Mouse (Mus musculus) kidney, adult 2 months (tissue): ENCODE measurements around the gene Ddah2. TPM values are rescaled to one million over a fixed set of nuclear protein-coding genes. Genes with fewer than 3 reads are reported as not detected.

ENCODE experiments used
- DNase-seq: peaks from one replicate; pipeline ENCODE4 v3.0.0; 2021
- H3K27ac ChIP-seq: fragments of 200-500 bp; 2 replicates; pipeline ENCODE4 v1.5.1; 2012; ENCODE audit warnings: low read depth, low read length, control low read depth, inconsistent platforms; ENCODE audit not compliant: insufficient read depth
- H3K27me3 ChIP-seq: fragments of 200-500 bp; replicated peaks from 2 replicates; pipeline ENCODE4 v1.6.1; 2012; ENCODE audit warnings: mild to moderate bottlenecking, moderate library complexity, low read length, inconsistent platforms; ENCODE audit not compliant: control insufficient read depth, insufficient read depth
- H3K36me3 ChIP-seq: fragments of 200-500 bp; 2 replicates; pipeline ENCODE4 v1.6.1; 2012; ENCODE audit warnings: mild to moderate bottlenecking, moderate library complexity, low read length, inconsistent platforms; ENCODE audit not compliant: control insufficient read depth, insufficient read depth
- H3K4me1 ChIP-seq: fragments of 200-500 bp; 2 replicates; pipeline ENCODE4 v1.6.1; 2011; ENCODE audit warnings: low read length; ENCODE audit not compliant: control insufficient read depth, insufficient read depth
- H3K4me3 ChIP-seq: fragments of 200-500 bp; 2 replicates; pipeline ENCODE4 v1.5.1; 2011; ENCODE audit warnings: mild to moderate bottlenecking, low read depth, low read length, control low read depth; ENCODE audit not compliant: insufficient read depth
- CTCF ChIP-seq: fragments of 200-500 bp; conservative IDR thresholded peaks from 2 replicates; pipeline ENCODE4 v1.5.1; 2011; ENCODE audit warnings: low read depth, mild to moderate bottlenecking, control low read depth, low read length, moderate library complexity, mixed read lengths; ENCODE audit not compliant: insufficient read depth, insufficient read length
- POLR2A ChIP-seq: fragments of 200-500 bp; IDR thresholded peaks from one replicate; pipeline ENCODE4 v1.6.1; 2011; ENCODE audit warnings: low read depth, low read length, control low read depth
- WGBS: fragments of 180-500 bp; shearing (Covaris S2); methylation state at CpG from one replicate; pipeline ENCODE4 v1.1.7; 2018; 5-methylcytosine and 5-hydroxymethylcytosine counted together
- polyA plus RNA-seq: library from polyadenylated mRNA; depleted of rRNA; stranded (reverse); fragments of >200 nt; gene quantifications from 2 replicates; pipeline ENCODE4 v1.2.3, GENCODE M21; 2012

The Ddah2 gene
- polyA plus RNA-seq, 1 experiment: 37.7 TPM

DNA sequence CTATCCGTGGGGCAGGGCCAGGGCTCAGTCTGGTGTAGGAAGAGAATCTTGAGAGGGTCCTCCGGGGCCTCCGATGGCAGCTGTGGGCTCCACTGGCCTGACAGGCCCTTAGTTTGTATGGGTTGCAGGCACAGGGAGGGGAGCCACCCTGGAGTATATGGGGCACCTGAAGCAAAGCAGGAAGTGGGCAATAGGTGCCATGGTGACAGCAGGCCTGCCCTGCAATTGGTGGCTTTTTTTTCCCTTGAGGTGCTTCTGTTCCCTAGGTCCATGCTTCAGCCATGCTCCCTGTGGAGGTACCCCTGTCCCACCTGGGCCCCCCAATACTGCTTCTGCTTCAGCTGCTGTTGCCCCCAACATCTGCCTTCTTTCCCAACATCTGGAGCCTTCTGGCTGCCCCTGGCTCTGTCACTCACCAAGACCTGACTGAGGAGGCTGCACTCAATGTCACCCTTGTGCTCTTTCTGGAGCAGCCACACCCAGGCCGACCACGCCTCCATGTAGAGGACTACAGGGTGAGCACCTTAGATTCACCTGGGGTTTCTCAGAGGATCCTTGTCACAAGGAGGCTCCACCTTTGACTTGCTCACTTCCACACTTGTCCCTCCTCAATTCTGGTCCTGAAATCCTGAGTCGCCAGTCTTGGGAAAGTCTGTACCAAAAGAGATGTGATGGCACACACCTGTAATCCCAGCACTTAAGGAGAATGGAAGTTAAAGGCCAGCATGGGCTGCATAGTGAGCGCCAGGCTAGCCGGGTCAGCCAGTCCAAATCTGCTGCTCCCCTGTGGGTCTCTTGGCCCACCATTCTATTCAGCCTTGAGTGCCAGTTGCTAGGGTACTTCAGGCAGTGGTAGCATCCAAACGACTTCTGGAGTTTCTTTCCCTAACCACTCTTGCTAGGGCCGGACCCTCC, 41.8 kb upstream of the Ddah2 start:
- Histone ChIP-seq H3K36me3 (no peaks in the 10 kb centered on the region), H3K27ac (no peak overlapping the region), H3K4me1 (no peaks in the 10 kb centered on the region), H3K4me3 (no peak overlapping the region), H3K27me3 (no peaks in the 10 kb centered on the region)
- 79% methylated on average over 10 of the region's 10 CpGs for WGBS
- TF ChIP-seq CTCF: no peak
- TF ChIP-seq POLR2A: no peak
- no peak for DNase-seq

DNA sequence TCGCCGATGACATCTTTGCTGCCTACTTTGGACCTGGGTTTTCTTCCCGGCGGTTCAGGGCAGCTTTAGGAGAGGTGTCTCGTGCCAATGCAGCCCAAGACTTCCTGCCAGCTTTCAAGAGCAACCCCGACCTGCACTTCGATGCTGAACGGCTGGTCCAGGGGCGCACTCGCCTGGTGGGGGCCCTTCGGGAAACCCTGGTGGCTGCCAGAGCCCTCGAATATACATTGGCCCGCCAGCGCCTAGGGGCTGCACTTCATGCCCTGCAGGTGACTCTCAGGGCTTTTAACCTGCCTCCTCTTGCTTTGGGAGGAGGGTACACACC, 41.2 kb upstream of the Ddah2 start:
- H3K36me3 ChIP-seq: no peaks in the 10 kb centered on the region
- no peak overlapping the region for H3K4me3 ChIP-seq
- H3K4me1 ChIP-seq: no peaks in the 10 kb centered on the region
- WGBS: 76% methylated on average over 14 of the region's 14 CpGs
- TF ChIP-seq CTCF (no peak), POLR2A (no peak)
- no peak for DNase-seq
- no peak overlapping the region for H3K27ac ChIP-seq
- no peaks in the 10 kb centered on the region for H3K27me3 ChIP-seq

DNA sequence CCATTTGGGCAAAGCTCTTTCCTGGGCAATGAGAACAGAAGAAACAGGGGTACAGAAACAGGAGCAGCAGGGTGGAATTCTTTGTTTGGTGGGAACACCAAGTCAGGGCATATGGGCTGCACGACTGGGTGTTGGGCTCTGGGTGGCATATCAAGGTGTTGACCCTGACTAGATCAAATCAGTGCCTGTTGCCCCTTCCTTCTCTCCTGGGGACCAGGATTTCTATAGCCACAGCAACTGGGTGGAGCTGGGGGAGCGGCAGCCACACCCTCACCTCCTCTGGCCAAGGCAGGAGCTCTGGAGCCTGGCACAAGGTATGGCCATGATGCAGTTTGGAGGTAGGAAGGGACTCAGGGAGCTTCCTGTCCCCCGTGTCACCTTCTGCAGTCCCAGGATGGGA, 40.7 kb upstream of the Ddah2 start:
- TF ChIP-seq CTCF (no peak), POLR2A (no peak)
- Histone ChIP-seq H3K4me1 (no peaks in the 10 kb centered on the region), H3K27me3 (no peaks in the 10 kb centered on the region), H3K36me3 (no peaks in the 10 kb centered on the region), H3K27ac (no peak overlapping the region), H3K4me3 (no peak overlapping the region)
- no peak for DNase-seq
- WGBS: 92% methylated on average over 3 of the region's 3 CpGs

DNA sequence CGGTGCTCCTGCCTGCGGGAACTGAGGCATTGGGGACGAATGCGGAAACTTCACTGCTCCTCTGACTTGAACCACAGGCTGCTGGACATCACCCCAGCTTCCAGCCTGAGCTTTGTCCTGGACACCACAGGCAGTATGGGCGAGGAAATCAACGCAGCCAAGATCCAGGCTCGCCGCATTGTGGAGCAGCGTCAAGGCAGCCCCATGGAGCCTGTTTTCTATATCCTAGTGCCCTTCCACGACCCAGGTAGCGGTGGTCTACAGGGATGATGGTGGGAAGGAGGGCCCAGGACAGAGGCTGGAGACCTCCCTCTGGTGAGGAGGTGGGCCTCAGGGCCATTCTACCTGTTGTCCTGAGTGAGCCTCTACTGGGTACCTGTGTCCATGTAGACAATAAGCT, 38.9 kb upstream of the Ddah2 start:
- no peak overlapping the region for H3K27ac ChIP-seq
- no peaks in the 10 kb centered on the region for H3K27me3 ChIP-seq
- no peak overlapping the region for H3K4me3 ChIP-seq
- TF ChIP-seq CTCF: no peak
- TF ChIP-seq POLR2A: no peak
- WGBS: 85% methylated on average over 11 of the region's 11 CpGs
- no peak for DNase-seq
- H3K36me3 ChIP-seq: no peaks in the 10 kb centered on the region
- no peaks in the 10 kb centered on the region for H3K4me1 ChIP-seq

DNA sequence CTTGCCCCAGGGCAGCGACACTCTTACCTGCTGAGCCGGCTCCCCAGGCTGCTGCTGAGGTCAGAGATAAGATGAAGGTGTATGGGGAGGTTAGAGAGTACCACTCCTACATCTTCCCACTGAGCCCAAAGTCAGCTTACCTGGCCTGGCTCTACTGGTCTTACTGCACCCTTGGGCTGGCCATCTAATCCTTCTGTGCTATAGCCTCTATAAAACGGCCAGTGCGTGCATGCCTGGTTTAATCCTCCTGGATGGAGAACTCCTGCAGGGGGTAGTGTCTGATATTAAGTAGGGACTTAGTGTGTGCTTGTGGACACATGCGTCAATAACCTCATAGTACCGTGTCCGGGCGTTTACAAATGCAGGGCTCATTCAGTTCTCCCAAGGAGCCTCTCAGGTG, 38.3 kb upstream of the Ddah2 start:
- TF ChIP-seq POLR2A (no peak), CTCF (no peak)
- H3K4me3 ChIP-seq: no peak overlapping the region
- H3K27me3 ChIP-seq: no peaks in the 10 kb centered on the region
- no peak overlapping the region for H3K27ac ChIP-seq
- H3K4me1 ChIP-seq: no peaks in the 10 kb centered on the region
- DNase-seq: no peak
- no peaks in the 10 kb centered on the region for H3K36me3 ChIP-seq
- 91% methylated on average over 8 of the region's 8 CpGs for WGBS

DNA sequence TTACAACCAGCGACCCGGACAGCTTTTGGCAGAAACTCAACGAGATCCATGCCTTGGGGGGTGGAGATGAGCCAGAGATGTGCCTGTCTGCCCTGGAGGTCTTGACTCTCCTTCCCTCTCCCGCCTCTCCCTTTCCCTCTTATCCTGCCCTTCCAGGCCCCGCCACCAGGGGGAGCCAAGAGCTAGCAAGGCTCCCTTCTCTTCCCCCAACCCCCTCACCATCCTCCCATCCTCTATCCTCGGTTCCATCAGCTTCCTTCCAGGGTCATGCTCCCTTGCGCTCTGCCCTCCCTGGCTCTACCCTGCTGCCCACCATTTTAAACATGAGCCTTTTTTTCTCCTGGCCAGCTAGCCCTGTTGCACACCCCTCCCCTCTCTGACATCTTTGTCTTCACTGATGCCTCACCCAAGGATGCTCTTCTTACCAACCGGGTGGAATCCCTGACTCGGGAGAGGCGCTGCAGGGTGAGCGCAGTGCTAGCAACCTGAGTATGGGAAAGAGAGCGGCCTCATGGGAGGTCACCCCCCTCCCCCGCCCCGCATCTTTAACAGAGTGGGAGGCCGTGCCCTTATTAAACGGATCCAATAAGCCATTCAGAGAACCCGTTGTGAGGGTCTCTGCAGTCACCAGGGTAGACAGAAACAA, 37.5 kb upstream of the Ddah2 start:
- Histone ChIP-seq H3K27ac (peak overlapping the region; percentile 86; the same call in 1 of the 2 replicates), H3K4me1 (no peaks in the 10 kb centered on the region), H3K4me3 (no peak overlapping the region), H3K36me3 (no peaks in the 10 kb centered on the region), H3K27me3 (no peaks in the 10 kb centered on the region)
- TF ChIP-seq CTCF (peak; percentile 95), POLR2A (no peak)
- peak; percentile 87 for DNase-seq
- 13% methylated on average over 17 of the region's 17 CpGs for WGBS

DNA sequence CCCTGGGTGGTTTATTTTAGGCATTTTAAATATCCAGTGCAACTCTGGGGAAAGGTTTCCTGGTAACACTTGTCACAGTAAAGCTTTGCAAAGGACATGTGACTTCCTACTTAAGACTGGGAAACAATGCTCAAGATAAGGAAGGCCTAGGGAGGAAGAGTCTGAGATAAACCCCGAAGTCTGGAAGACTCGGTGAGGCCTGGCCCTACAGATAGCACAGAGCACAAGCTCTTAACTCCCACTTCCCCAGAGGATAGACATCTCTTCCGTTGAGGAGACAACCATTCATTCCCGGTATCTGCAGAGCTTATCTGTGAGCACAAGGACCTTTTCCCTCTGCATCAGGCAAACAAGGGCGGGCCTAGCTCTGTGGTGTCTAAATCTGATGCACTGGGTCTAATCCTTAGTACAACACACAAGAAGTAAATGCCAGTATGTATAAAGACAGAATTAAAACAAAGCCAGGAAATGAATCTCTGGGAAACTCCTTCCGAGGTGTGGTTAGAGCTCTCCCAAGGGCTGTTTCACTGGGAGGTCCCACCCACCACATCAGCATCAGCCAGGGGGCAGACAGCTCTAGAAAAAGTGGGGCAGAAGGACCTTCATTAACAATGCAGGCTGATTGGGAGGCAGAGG, 36.9 kb upstream of the Ddah2 start:
- DNase-seq: peak; percentile 44
- H3K27ac ChIP-seq: peak overlapping the region; percentile 86
- H3K36me3 ChIP-seq: no peaks in the 10 kb centered on the region
- H3K27me3 ChIP-seq: no peaks in the 10 kb centered on the region
- 66% methylated on average over 6 of the region's 6 CpGs for WGBS
- TF ChIP-seq CTCF: no peak
- no peak for TF ChIP-seq POLR2A
- H3K4me1 ChIP-seq: no peaks in the 10 kb centered on the region
- H3K4me3 ChIP-seq: no peak overlapping the region
